In genomic region chr1:21052608-21053007, GRCm38 (mm10) we compare ENCODE assay signal across 9 mouse cellular contexts. TPM values are rescaled to one million over a fixed set of nuclear protein-coding genes. Genes with fewer than 3 reads are reported as not detected.
DNase-seq lines count a peak whose midpoint lies in the region; ATAC-seq and TF ChIP-seq lines count a peak whose summit lies in the region.
"Had no signal": no experiment of that assay in that cellular context is flagged by ENCODE, and none has a peak within 500 bp of the region (broad histone marks: within the 10 kb centered on the region; RNA-seq: fewer than 3 reads in every experiment).

No protein-coding gene starts in this region.

- no peaks in the 10 kb centered on the region for H3K36me3 ChIP-seq in thymus, adult 2 months (ENCODE audit: control insufficient read depth, insufficient read depth, low read length)
- no peaks in the 10 kb centered on the region for H3K36me3 ChIP-seq in hindbrain, postnatal 0 days (ENCODE audit: insufficient read depth, low read length)
- no peaks in the 10 kb centered on the region for H3K36me3 ChIP-seq in stomach, embryonic 14.5 days (ENCODE audit: control insufficient read depth, insufficient read depth, low read length)
- H3K36me3 ChIP-seq: liver, embryonic 15.5 days had no signal

- no peak for TF ChIP-seq POLR2A in thymus, adult 2 months (IDR thresholded peaks at IDR 0.05; ENCODE audit: control insufficient read depth, extremely low read depth, insufficient read depth, low read length, poor library complexity)

- H3K9ac ChIP-seq in hindbrain, postnatal 0 days (replicated peaks; ENCODE audit: low read length), result no peak overlapping the region
- no peak overlapping the region for H3K9ac ChIP-seq in stomach, embryonic 14.5 days (replicated peaks; ENCODE audit: low read depth, low read length)
- H3K9ac ChIP-seq: liver, embryonic 15.5 days had no signal

- H3K27me3 ChIP-seq in thymus, adult 2 months (ENCODE audit: control insufficient read depth, insufficient read depth, low read length), result no peaks in the 10 kb centered on the region
- no peaks in the 10 kb centered on the region for H3K27me3 ChIP-seq in hindbrain, postnatal 0 days (ENCODE audit: insufficient read depth, low read length)
- no peaks in the 10 kb centered on the region for H3K27me3 ChIP-seq in stomach, embryonic 14.5 days (ENCODE audit: control insufficient read depth, insufficient read depth, low read length)
- H3K27me3 ChIP-seq: liver, embryonic 15.5 days had no signal

- H3K9me3 ChIP-seq in hindbrain, postnatal 0 days (ENCODE audit: low read length), result no peaks in the 10 kb centered on the region
- no peaks in the 10 kb centered on the region for H3K9me3 ChIP-seq in stomach, embryonic 14.5 days (ENCODE audit: control insufficient read depth, low read depth, low read length)
- H3K9me3 ChIP-seq: liver, embryonic 15.5 days had no signal

- peak overlapping the region; percentile 56 for H3K27ac ChIP-seq in thymus, adult 2 months (ENCODE audit: control insufficient read depth, insufficient read depth, low read length)
- 0 out of 2 replicates have a peak overlapping the region, but pooled peaks have one; percentile 9 for H3K27ac ChIP-seq in hindbrain, postnatal 0 days
- no peak overlapping the region for H3K27ac ChIP-seq in stomach, embryonic 14.5 days (ENCODE audit: low read length)
- H3K27ac ChIP-seq: liver, embryonic 15.5 days had no signal

- TF ChIP-seq CTCF in thymus, adult 2 months (IDR thresholded peaks at IDR 0.05; ENCODE audit: borderline replicate concordance, control insufficient read depth, extremely low read depth, insufficient read depth, low read length, poor library complexity), result no peak
- TF ChIP-seq CTCF in hindbrain, postnatal 0 days (IDR thresholded peaks at IDR 0.05; ENCODE audit: low read depth), result no peak

- peaks cover 18% of the 10 kb centered on the region for H3K4me1 ChIP-seq in thymus, adult 2 months (replicated peaks; ENCODE audit: control insufficient read depth, insufficient read depth, low read length)
- H3K4me1 ChIP-seq in hindbrain, postnatal 0 days (ENCODE audit: insufficient read depth, low read length), result no peaks in the 10 kb centered on the region
- H3K4me1 ChIP-seq in stomach, embryonic 14.5 days (ENCODE audit: control insufficient read depth, insufficient read depth, low read length), result peaks cover 7% of the 10 kb centered on the region; the same call in 1 of the 2 replicates

- no peak overlapping the region for H3K4me3 ChIP-seq in thymus, adult 2 months (ENCODE audit: control insufficient read depth, insufficient read depth, low read length)
- no peak overlapping the region for H3K4me3 ChIP-seq in hindbrain, postnatal 0 days (ENCODE audit: low read length)
- H3K4me3 ChIP-seq in stomach, embryonic 14.5 days (ENCODE audit: low read depth, low read length), result no peak overlapping the region
- H3K4me3 ChIP-seq: liver, embryonic 15.5 days had no signal

- peak; percentile 80 for ATAC-seq in hindbrain, postnatal 0 days
- ATAC-seq in stomach, embryonic 14.5 days (ENCODE audit: insufficient number of reproducible peaks, insufficient read depth, low FRiP score, low read depth), result peak; percentile 25; the same call in 1 of the 2 replicates
- no peak for ATAC-seq in megakaryocyte, adult 5-6 weeks (ENCODE audit: poor library complexity, severe bottlenecking)

- DNase-seq in kidney, adult 11 months, result peak; percentile 20
- no peak for DNase-seq in kidney, adult 18-20 months
- DNase-seq in thymus, adult 2 months, result no peak
- DNase-seq in thymus, postnatal 14 days, result no peak
- peak; percentile 53 for DNase-seq in hindbrain, postnatal 0 days (ENCODE audit: low spot score)
- DNase-seq in left cerebral cortex, adult 9 months (ENCODE audit: low spot score in 2 of 2), result no peak

- WGBS in thymus, adult 2 months, result 91% methylated on average over 5 of the region's 5 CpGs
- WGBS in hindbrain, postnatal 0 days, result 38% methylated on average over 5 of the region's 5 CpGs
- WGBS in stomach, embryonic 14.5 days, result 35% methylated on average over 5 of the region's 5 CpGs

- H3K4me2 ChIP-seq in hindbrain, postnatal 0 days (ENCODE audit: low read depth, low read length), result no peak overlapping the region
- H3K4me2 ChIP-seq in stomach, embryonic 14.5 days (replicated peaks; ENCODE audit: low read depth, low read length), result no peak overlapping the region
- H3K4me2 ChIP-seq: liver, embryonic 15.5 days had no signal

RNA-seq across cellular contexts. Expression of gene Tram2, which starts 26.4 kb away (rescaled TPM):
- polyA plus RNA-seq in thymus, adult 2 months (2012; rRNA removed), result 9.2 and 10.2 TPM in 2 replicates
- total RNA-seq in hindbrain, postnatal 0 days (2014; rRNA removed), result 1.5 and 1.6 TPM in 2 replicates
- 1.7 and 1.9 TPM in 2 replicates for polyA plus RNA-seq in hindbrain, postnatal 0 days (2015; fragmentation: Nextera tagmentation; extraction: Ambion mirVana)
- polyA plus RNA-seq in stomach, embryonic 14.5 days (2014; fragmentation: Nextera tagmentation; extraction: Ambion mirVana), result 9.9 and 10.6 TPM in 2 replicates
- total RNA-seq in megakaryocyte, adult 5-6 weeks (2015), result 13.7 and 16.3 TPM in 2 replicates
- 2.2 and 3.0 TPM in 2 replicates for total RNA-seq in megakaryocyte, adult 5-6 weeks (2017)

Comparison
In these comparisons a context has a peak if more than half of its experiments do, and no peak if none do; other contexts are left out.
1. DNase-seq: peak in kidney, adult 11 months (single experiment) and hindbrain, postnatal 0 days (single experiment); none in kidney, adult 18-20 months (single experiment), thymus, adult 2 months (single experiment), thymus, postnatal 14 days (single experiment) and left cerebral cortex, adult 9 months (0 of 2).